8 mouse cellular contexts compared by ENCODE assay signal in genomic region chr3:79627484-79628181, GRCm38 (mm10). TPM values are rescaled to one million over a fixed set of nuclear protein-coding genes. Genes with fewer than 3 reads are reported as not detected.
A peak's percentile ranks its signal among the peaks of the same experiment; 100 is the strongest.
DNase-seq lines count a peak whose midpoint lies in the region; ATAC-seq and TF ChIP-seq lines count a peak whose summit lies in the region.

No protein-coding gene starts in this region.

- TF ChIP-seq POLR2A in cerebellum, adult 2 months (IDR thresholded peaks at IDR 0.05; ENCODE audit: borderline replicate concordance, insufficient read depth, low read length) = no peak

- peak overlapping the region; percentile 72 for H3K4me3 ChIP-seq in cerebellum, adult 2 months (replicated peaks; ENCODE audit: insufficient read depth, low read depth, low read length)
- H3K4me3 ChIP-seq in intestine, embryonic 15.5 days (replicated peaks) = peak overlapping the region; percentile 61
- peak overlapping the region; percentile 71 for H3K4me3 ChIP-seq in neural tube, embryonic 14.5 days (ENCODE audit: low read depth, low read length)

- no peaks in the 10 kb centered on the region for H3K9me3 ChIP-seq in intestine, embryonic 15.5 days
- H3K9me3 ChIP-seq in neural tube, embryonic 14.5 days (ENCODE audit: control insufficient read depth, low read length) = no peaks in the 10 kb centered on the region

- H3K4me1 ChIP-seq in cerebellum, adult 2 months (ENCODE audit: control insufficient read depth, insufficient read depth, low read length) = no peaks in the 10 kb centered on the region
- H3K4me1 ChIP-seq in intestine, embryonic 15.5 days (replicated peaks) = no peaks in the 10 kb centered on the region
- H3K4me1 ChIP-seq in neural tube, embryonic 14.5 days (ENCODE audit: control insufficient read depth, insufficient read depth, low read length) = no peaks in the 10 kb centered on the region

- H3K27ac ChIP-seq in cerebellum, adult 2 months (ENCODE audit: insufficient read depth, low read length) = no peak overlapping the region
- H3K27ac ChIP-seq in intestine, embryonic 15.5 days = peak overlapping the region; percentile 80; the same call in 1 of the 2 replicates
- peak overlapping the region; percentile 78; the same call in 1 of the 2 replicates for H3K27ac ChIP-seq in neural tube, embryonic 14.5 days (ENCODE audit: low read depth, low read length)

- H3K9ac ChIP-seq in intestine, embryonic 15.5 days = 0 out of 2 replicates have a peak overlapping the region, but pooled peaks have one; percentile 51
- peak overlapping the region; percentile 59; the same call in 1 of the 2 replicates for H3K9ac ChIP-seq in neural tube, embryonic 14.5 days (replicated peaks; ENCODE audit: low read depth, low read length)

- no peaks in the 10 kb centered on the region for H3K27me3 ChIP-seq in cerebellum, adult 2 months (ENCODE audit: control insufficient read depth, insufficient read depth, low read length)
- no peaks in the 10 kb centered on the region for H3K27me3 ChIP-seq in intestine, embryonic 15.5 days (replicated peaks)
- no peaks in the 10 kb centered on the region for H3K27me3 ChIP-seq in neural tube, embryonic 14.5 days (ENCODE audit: control insufficient read depth, insufficient read depth, low read length)

- H3K4me2 ChIP-seq in intestine, embryonic 15.5 days (replicated peaks) = peak overlapping the region; percentile 71
- peak overlapping the region; percentile 81 for H3K4me2 ChIP-seq in neural tube, embryonic 14.5 days (ENCODE audit: low read depth, low read length)

- 10% methylated on average over 10 of the region's 10 CpGs for WGBS in cerebellum, adult 2 months
- 23% methylated on average over 10 of the region's 10 CpGs for WGBS in intestine, embryonic 15.5 days
- WGBS in neural tube, embryonic 14.5 days = 31% methylated on average over 10 of the region's 10 CpGs

- peaks cover 10% of the 10 kb centered on the region for H3K36me3 ChIP-seq in intestine, embryonic 15.5 days
- peaks cover 2% of the 10 kb centered on the region; the same call in 1 of the 2 replicates for H3K36me3 ChIP-seq in neural tube, embryonic 14.5 days (ENCODE audit: control insufficient read depth, insufficient read depth, low read length)

- no peak for ATAC-seq in intestine, embryonic 15.5 days
- ATAC-seq in neural tube, embryonic 14.5 days (ENCODE audit: low read depth) = no peak

- TF ChIP-seq CTCF in cerebellum, adult 2 months (IDR thresholded peaks at IDR 0.05; ENCODE audit: borderline replicate concordance, insufficient read depth, low read depth, low read length) = no peak

- DNase-seq in cerebellum, adult 2 months = no peak
- no peak for DNase-seq in cerebellum, postnatal 4 days (ENCODE audit: low spot score in 2 of 2)
- peak; percentile 54 for DNase-seq in thymus, postnatal 0 days (ENCODE audit: low spot score)
- no peak for DNase-seq in thymus, adult 18-20 months
- no peak for DNase-seq in frontal cortex, postnatal 14 days (ENCODE audit: low spot score in 2 of 2)
- no peak for DNase-seq in B cell, adult 2 months

RNA-seq across cellular contexts. Expression of gene 4930579G24Rik, which starts 1.2 kb away (rescaled TPM):
- polyA plus RNA-seq in cerebellum, adult 2 months (2012; rRNA removed) = 4.9 and 5.1 TPM in 2 replicates
- 32.3 and 42.4 TPM in 2 replicates for polyA plus RNA-seq in thymus, postnatal 0 days (2015; fragmentation: Nextera tagmentation; extraction: Ambion mirVana)
- polyA plus RNA-seq in intestine, embryonic 15.5 days (2015; fragmentation: Nextera tagmentation; extraction: Ambion mirVana) = 19.9 and 22.5 TPM in 2 replicates
- polyA plus RNA-seq in neural tube, embryonic 14.5 days (2014; fragmentation: Nextera tagmentation; extraction: Ambion mirVana) = 5.6 and 7.1 TPM in 2 replicates

RNA-seq across cellular contexts. Expression of gene Etfdh, which starts 1.7 kb away (rescaled TPM):
- polyA plus RNA-seq in cerebellum, adult 2 months (2012; rRNA removed) = 31.6 and 33.0 TPM in 2 replicates
- 61.9 and 63.0 TPM in 2 replicates for polyA plus RNA-seq in thymus, postnatal 0 days (2015; fragmentation: Nextera tagmentation; extraction: Ambion mirVana)
- 87.5 and 88.0 TPM in 2 replicates for polyA plus RNA-seq in intestine, embryonic 15.5 days (2015; fragmentation: Nextera tagmentation; extraction: Ambion mirVana)
- 40.8 and 50.6 TPM in 2 replicates for polyA plus RNA-seq in neural tube, embryonic 14.5 days (2014; fragmentation: Nextera tagmentation; extraction: Ambion mirVana)

RNA-seq across cellular contexts. Expression of gene Ppid, which starts 36.5 kb away (rescaled TPM):
- 71.7 and 74.2 TPM in 2 replicates for polyA plus RNA-seq in cerebellum, adult 2 months (2012; rRNA removed)
- polyA plus RNA-seq in thymus, postnatal 0 days (2015; fragmentation: Nextera tagmentation; extraction: Ambion mirVana) = 130 and 160 TPM in 2 replicates
- polyA plus RNA-seq in intestine, embryonic 15.5 days (2015; fragmentation: Nextera tagmentation; extraction: Ambion mirVana) = 148 and 164 TPM in 2 replicates
- 157 and 164 TPM in 2 replicates for polyA plus RNA-seq in neural tube, embryonic 14.5 days (2014; fragmentation: Nextera tagmentation; extraction: Ambion mirVana)
